Mouse (Mus musculus) gastrocnemius, adult 2 months (tissue): ENCODE results near the gene Tnfrsf25. TPM values are rescaled to one million over a fixed set of nuclear protein-coding genes. Genes with fewer than 3 reads are reported as not detected.
A peak's percentile ranks its signal among the peaks of the same experiment; 100 is the strongest.

Experiments
- DNase-seq: peaks from one replicate; pipeline ENCODE4 v3.0.0; 2022
- H3K27ac ChIP-seq: fragments of 200-600 bp; 2 replicates; pipeline ENCODE4 v1.8.1; 2022; ENCODE audit warnings: mild to moderate bottlenecking
- H3K4me3 ChIP-seq: fragments of 200-600 bp; 2 replicates; pipeline ENCODE4 v1.8.1; 2022; ENCODE audit warnings: mild to moderate bottlenecking, moderate library complexity
- CTCF ChIP-seq: fragments of 200-600 bp; IDR thresholded peaks from 2 replicates; pipeline ENCODE4 v1.8.1; 2022; ENCODE audit warnings: antibody characterized with exemption, mild to moderate bottlenecking, moderate library complexity
- intact Hi-C: fragments of 180-260 bp; cut with DNase I; formaldehyde crosslinking; loops from one replicate; pipeline ENCODE4 v1.15.1; 2025
- total RNA-seq, 2 experiments: library from RNA; stranded (reverse); gene quantifications; 2 replicates each; pipeline ENCODE4 v1.2.3; 2021

Tnfrsf25 gene
- total RNA-seq, 2 experiments from 2014 or later: 0.38 to 2.0 TPM

DNA sequence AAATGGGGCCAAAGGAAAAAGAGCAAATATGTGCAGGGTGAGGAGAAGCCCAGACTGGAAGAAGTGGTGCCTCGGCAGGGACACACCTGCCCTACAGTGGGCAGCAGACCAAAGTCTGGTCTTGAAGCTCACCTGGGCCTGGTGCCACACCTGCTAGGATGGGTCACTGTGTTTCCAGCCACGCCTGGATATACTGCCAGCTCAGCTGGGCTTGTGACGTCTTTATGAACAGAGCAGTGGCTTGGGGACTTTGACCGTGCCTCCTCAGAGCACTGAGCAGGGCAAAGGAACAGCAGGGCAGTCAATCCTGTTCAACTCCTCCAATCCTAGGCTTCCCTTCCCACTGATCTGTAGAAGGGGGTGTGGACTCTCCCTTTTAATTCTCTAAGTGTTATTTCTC lies 45.0 kb downstream of the Tnfrsf25 start:
- no peak for DNase-seq
- no peak overlapping the region for H3K4me3 ChIP-seq
- no peak for TF ChIP-seq CTCF
- intact Hi-C loops: no loop called here
- H3K27ac ChIP-seq: no peak overlapping the region

DNA sequence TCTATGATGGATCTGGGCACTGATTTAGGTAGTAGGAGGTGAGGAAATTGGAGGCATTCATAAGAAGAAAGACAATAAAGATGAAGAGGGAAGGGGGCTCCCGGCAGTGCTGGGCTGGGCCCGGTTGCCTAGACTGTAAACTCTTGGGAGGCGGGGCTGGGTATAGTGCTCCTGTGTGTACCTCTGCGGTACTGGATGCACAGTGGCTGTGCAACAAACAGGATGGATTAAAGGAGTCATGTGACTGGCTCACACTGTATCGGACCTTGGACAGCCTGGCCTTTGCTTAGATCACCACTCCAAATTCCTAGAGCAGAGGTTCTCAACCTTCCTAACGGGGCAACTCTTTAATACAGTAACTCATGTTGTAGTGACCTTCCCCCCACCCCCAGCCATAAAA lies 45.9 kb downstream of the Tnfrsf25 start:
- no peak for TF ChIP-seq CTCF
- no peak for DNase-seq
- Histone ChIP-seq H3K27ac (no peak overlapping the region), H3K4me3 (no peak overlapping the region)
- intact Hi-C loops: no loop called here

DNA sequence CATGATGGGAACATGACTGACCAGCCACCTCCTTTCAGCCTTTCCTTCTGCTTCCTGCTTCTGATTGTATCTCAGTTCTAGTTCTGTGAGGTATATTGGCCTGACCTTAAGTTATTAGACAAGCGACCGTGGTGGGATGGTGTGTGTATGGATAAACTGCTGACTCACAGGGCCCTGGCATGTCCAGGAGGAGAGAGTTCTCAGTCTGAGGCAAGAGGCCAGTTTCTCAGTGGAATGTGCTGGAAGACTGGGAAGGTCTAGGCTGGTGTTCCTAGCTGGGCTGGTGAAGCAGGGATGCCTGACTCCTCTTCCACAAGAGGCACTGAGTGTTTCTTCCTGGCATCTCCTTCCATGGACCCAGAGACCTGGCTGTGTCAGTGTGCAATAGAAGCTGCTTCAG lies 47.0 kb downstream of the Tnfrsf25 start:
- H3K27ac ChIP-seq: no peak overlapping the region
- intact Hi-C loops: no loop called here
- no peak for DNase-seq
- no peak overlapping the region for H3K4me3 ChIP-seq
- no peak for TF ChIP-seq CTCF

DNA sequence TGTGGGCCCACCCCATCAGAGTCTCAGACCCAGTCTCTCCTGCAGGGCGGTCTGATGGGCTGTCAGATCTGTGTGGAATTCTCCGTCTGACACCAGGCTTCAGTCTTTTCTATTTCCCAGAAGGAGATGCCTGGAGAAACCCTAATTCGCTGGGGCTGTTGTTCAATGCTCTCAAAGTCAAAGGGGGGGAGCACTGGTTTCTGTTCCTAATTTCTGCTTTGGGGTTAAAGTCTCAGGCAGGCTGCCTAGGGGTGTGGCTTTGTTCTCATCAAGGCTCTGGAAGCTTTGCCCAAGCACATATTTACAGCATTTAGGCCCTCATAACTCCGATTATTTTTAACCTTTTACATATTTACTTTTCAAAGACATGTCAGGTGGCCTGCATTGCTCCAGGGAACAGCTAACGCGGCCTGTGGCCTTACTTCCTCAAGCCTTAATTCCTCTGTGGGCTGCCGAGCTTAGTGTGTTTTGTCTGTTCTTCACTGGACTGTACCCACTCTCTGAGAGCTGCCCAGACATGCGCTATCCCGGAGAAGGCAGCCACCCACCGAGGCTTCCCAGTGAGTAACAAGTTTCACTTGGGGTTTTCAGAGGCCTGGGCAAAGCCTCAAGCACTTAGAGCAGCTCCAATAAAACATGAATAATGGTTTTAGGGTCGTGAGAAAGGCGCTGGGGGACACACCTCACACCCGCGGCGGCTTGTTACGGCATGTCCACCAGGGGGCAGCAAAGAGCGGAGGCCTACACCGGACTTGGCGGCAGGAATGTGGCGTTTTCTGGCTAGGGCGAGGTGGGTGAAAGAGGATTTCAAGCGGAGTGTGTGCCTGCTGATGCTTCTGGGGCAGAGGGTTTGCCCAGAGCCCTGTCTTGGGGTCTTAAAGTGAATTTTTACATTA lies 49.5 kb downstream of the Tnfrsf25 start:
- peak overlapping the region; percentile 56; the same call in 1 of the 2 replicates for H3K27ac ChIP-seq
- peak overlapping the region; percentile 54 for H3K4me3 ChIP-seq
- peak; percentile 82 for DNase-seq
- intact Hi-C loops: no loop called here
- TF ChIP-seq CTCF: no peak; the same call in 1 of the 2 replicates

DNA sequence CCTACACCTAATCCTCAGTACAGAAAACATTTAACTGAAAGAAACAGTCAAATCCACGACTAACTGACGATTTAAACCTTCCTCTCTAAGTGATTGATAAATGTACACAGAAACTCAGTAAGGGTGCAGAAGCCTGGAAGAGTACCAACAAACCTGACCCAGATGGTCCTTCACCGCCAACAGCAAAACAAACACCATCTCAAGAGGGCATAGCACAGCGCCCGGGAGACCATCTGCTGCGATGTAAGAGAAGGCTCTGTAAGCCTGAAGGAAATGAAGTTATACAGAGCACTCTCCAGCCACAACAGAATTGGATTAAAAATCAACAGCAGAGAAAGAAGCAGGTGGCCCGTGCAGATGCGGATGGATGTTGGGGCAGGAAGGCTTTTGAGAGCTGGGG lies 52.3 kb downstream of the Tnfrsf25 start:
- DNase-seq: no peak
- TF ChIP-seq CTCF: no peak
- intact Hi-C loops: no loop called here
- Histone ChIP-seq H3K27ac (no peak overlapping the region), H3K4me3 (no peak overlapping the region)

DNA sequence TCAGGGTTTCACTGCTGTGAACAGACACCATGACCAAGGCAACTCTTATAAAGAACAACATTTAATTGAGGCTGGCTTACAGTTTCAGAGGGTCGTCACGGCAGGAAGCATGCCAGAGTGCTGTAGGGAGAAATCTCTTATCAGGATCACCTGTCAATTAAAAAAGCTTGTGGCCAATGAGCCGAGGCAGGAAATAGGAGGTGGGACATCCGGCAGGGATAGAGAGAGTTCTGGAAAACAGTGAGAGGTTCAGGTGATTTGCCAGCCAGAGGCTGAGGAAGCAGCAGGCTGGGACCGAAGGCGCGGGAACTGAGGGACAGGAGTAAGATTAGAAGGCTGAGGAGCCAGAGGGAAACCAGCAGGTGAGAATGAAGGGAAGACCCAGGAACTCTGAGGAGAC lies 53.4 kb downstream of the Tnfrsf25 start:
- H3K4me3 ChIP-seq: no peak overlapping the region
- intact Hi-C loops: no loop called here
- no peak overlapping the region for H3K27ac ChIP-seq
- DNase-seq: no peak
- no peak for TF ChIP-seq CTCF

Other genes starting within 250 kb of the Tnfrsf25 start
- gene Dnajc11, start 182.2 kb upstream of the Tnfrsf25 start, total RNA-seq: 10 to 100 TPM; 52.8 to 70.8 TPM
- 10 to 100 TPM; 31.1 to 32.5 TPM for gene Thap3, start 126.9 kb upstream of the Tnfrsf25 start, total RNA-seq
- 1 to 10 TPM; 4.5 to 4.6 TPM for gene Phf13, start 119.7 kb upstream of the Tnfrsf25 start, total RNA-seq
- 100 to 1,000 TPM in 1 of 2 experiments, 10 to 100 TPM in 1; 92.5 to 125 TPM for gene Klhl21, start 107.1 kb upstream of the Tnfrsf25 start, total RNA-seq
- 1 to 10 TPM; 2.4 to 3.3 TPM for gene Zbtb48, start 88.3 kb upstream of the Tnfrsf25 start, total RNA-seq
- gene Tas1r1, start 77.4 kb upstream of the Tnfrsf25 start, total RNA-seq: under 1 TPM; 0.53 to 0.59 TPM
- gene Nol9, start 76.6 kb upstream of the Tnfrsf25 start, total RNA-seq: 10 to 100 TPM; 10.6 to 11.7 TPM
- gene Plekhg5, start 43.4 kb upstream of the Tnfrsf25 start, total RNA-seq: 1 to 10 TPM; 4.9 to 6.6 TPM
- under 1 TPM; 0.13 to 0.45 TPM for gene Espn, start 36.4 kb downstream of the Tnfrsf25 start, total RNA-seq
- gene Hes2, start 42.9 kb downstream of the Tnfrsf25 start, total RNA-seq: not detected
- gene Acot7, start 62.2 kb downstream of the Tnfrsf25 start, total RNA-seq: 10 to 100 TPM; 12.7 to 22.8 TPM
- gene Gpr153, start 158.3 kb downstream of the Tnfrsf25 start, total RNA-seq: 1 to 10 TPM; 3.4 to 7.3 TPM
- not detected for gene Hes3, start 175.7 kb downstream of the Tnfrsf25 start, total RNA-seq
- 10 to 100 TPM; 18.1 to 19.3 TPM for gene Icmt, start 181.3 kb downstream of the Tnfrsf25 start, total RNA-seq
- gene Rnf207, start 203.1 kb downstream of the Tnfrsf25 start, total RNA-seq: not detected
- gene Rpl22, start 209.8 kb downstream of the Tnfrsf25 start, total RNA-seq: 100 to 1,000 TPM; 235 to 261 TPM
- gene Chd5, start 222.7 kb downstream of the Tnfrsf25 start, total RNA-seq: under 1 TPM; 0.08 to 0.20 TPM